Mouse (Mus musculus) liver, postnatal 0 days (tissue): ENCODE data around the gene Evi5.

ENCODE experiments used
- CTCF ChIP-seq: sonication (generic); IDR thresholded peaks from 2 replicates; pipeline ENCODE4 v1.5.1; 2016; ENCODE audit warnings: antibody characterized with exemption, low read depth
- EP300 ChIP-seq: IDR thresholded peaks from 2 replicates; pipeline ENCODE4 v1.6.1; 2016; ENCODE audit warnings: antibody characterized with exemption, low read depth, mild to moderate bottlenecking

DNA sequence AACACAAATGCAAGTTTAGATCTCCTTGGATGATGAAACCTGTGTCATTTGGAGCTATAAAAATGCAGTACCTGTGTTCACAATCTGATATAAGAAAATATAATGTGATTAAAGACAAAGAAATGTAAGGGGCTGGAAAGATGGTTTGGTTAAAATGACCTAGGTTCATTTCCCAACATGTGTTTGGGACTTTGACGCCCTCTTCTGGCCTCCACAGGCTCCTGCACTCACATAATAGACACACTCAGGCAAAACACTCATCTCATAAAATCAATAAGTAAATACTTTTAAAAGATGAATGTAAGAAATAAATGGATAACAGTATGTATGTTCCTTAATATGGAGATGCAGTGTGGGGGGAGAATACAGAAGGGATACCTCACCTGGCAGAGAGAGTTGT is 2.1 kb upstream of the Evi5 start:
- TF ChIP-seq CTCF (peak; percentile 54), EP300 (no peak)
